10 mouse cellular contexts compared by ENCODE assay signal in genomic region chr2:32722046-32722445, GRCm38 (mm10). TPM values are rescaled to one million over a fixed set of nuclear protein-coding genes. Genes with fewer than 3 reads are reported as not detected.
DNase-seq lines count a peak whose midpoint lies in the region; ATAC-seq lines count a peak whose summit lies in the region.
"Had no signal": no experiment of that assay in that cellular context is flagged by ENCODE, and none has a peak within 500 bp of the region (broad histone marks: within the 10 kb centered on the region; RNA-seq: fewer than 3 reads in every experiment).

No protein-coding gene starts in this region.

- peak overlapping the region; percentile 19; the same call in 1 of the 2 replicates for H3K4me3 ChIP-seq in kidney, embryonic 16.5 days (ENCODE audit: low read length)
- H3K4me3 ChIP-seq: midbrain, embryonic 12.5 days had no signal

- no peak overlapping the region for H3K27ac ChIP-seq in kidney, embryonic 16.5 days (ENCODE audit: low read length)
- H3K27ac ChIP-seq: midbrain, embryonic 12.5 days had no signal

- no peak for DNase-seq in kidney, postnatal 4 days
- DNase-seq in T-cell, adult 2 months (ENCODE audit: low spot score) = peak; percentile 37
- DNase-seq in frontal cortex, postnatal 36 days (ENCODE audit: low spot score in 2 of 2) = no peak
- DNase-seq in frontal cortex, adult 2 months (ENCODE audit: extremely low spot score in 1 of 2, low spot score in 1 of 2) = no peak
- DNase-seq: kidney, postnatal 25 days had no signal

- no peaks in the 10 kb centered on the region for H3K36me3 ChIP-seq in kidney, embryonic 16.5 days (ENCODE audit: insufficient read depth, low read length)
- H3K36me3 ChIP-seq: midbrain, embryonic 12.5 days had no signal

- H3K27me3 ChIP-seq in kidney, embryonic 16.5 days (ENCODE audit: insufficient read depth, low read length) = no peaks in the 10 kb centered on the region

- peak overlapping the region; percentile 42 for H3K4me2 ChIP-seq in kidney, embryonic 16.5 days (replicated peaks; ENCODE audit: low read depth, low read length)
- H3K4me2 ChIP-seq: midbrain, embryonic 12.5 days had no signal

- H3K4me1 ChIP-seq in kidney, embryonic 16.5 days (ENCODE audit: insufficient read depth, low read length) = peaks cover 20% of the 10 kb centered on the region

- WGBS in kidney, embryonic 16.5 days = 36% methylated on average over 6 of the region's 6 CpGs

- 0 out of 2 replicates have a peak, but pooled peaks cover under 1% of the 10 kb centered on the region for H3K9me3 ChIP-seq in kidney, embryonic 16.5 days (ENCODE audit: low read length)
- H3K9me3 ChIP-seq: midbrain, embryonic 12.5 days had no signal

- ATAC-seq in kidney, embryonic 16.5 days (ENCODE audit: low FRiP score, low TSS enrichment) = no peak
- peak; percentile 32 for ATAC-seq in granulocyte monocyte progenitor cell, adult 5-6 weeks (replicated peaks; ENCODE audit: poor library complexity, severe bottlenecking)
- ATAC-seq in monocyte, adult 5-6 weeks (replicated peaks; ENCODE audit: insufficient number of reproducible peaks, low FRiP score, low TSS enrichment, poor library complexity, severe bottlenecking) = peak; percentile 66
- ATAC-seq in erythroid progenitor cell, adult 5-6 weeks (replicated peaks; ENCODE audit: low FRiP score, poor library complexity, severe bottlenecking) = no peak

- H3K9ac ChIP-seq in kidney, embryonic 16.5 days (replicated peaks; ENCODE audit: low read length) = peak overlapping the region; percentile 8; the same call in 1 of the 2 replicates
- H3K9ac ChIP-seq: midbrain, embryonic 12.5 days had no signal

RNA-seq across cellular contexts. Expression of gene Sh2d3c, which starts 1.2 kb away (rescaled TPM):
- 41.5 and 44.2 TPM in 2 replicates for polyA plus RNA-seq in kidney, embryonic 16.5 days (2015; fragmentation: Nextera tagmentation; extraction: Ambion mirVana)
- total RNA-seq in granulocyte monocyte progenitor cell, adult 5-6 weeks (2014; fragmentation: Nextera tagmentation) = 14.3 and 17.6 TPM in 2 replicates
- 11.2 and 12.7 TPM in 2 replicates for total RNA-seq in granulocyte monocyte progenitor cell, adult 5-6 weeks (2017)
- 37.3 to 83.5 TPM (median 42.5 TPM) in 3 replicates for total RNA-seq in monocyte, adult 5-6 weeks (2017)
- 8.6 and 10.5 TPM in 2 replicates for total RNA-seq in erythroid progenitor cell, adult 5-6 weeks (2015; ENCODE audit: low replicate concordance)
- 1.5 and 3.3 TPM in 2 replicates for total RNA-seq in erythroid progenitor cell, adult 5-6 weeks (2017; ENCODE audit: low replicate concordance)
- polyA plus RNA-seq in frontal cortex, adult 2 months (2012; rRNA removed) = 28.1 and 28.6 TPM in 2 replicates

RNA-seq across cellular contexts. Expression of gene Cdk9, which starts 9.2 kb away (rescaled TPM):
- polyA plus RNA-seq in kidney, embryonic 16.5 days (2015; fragmentation: Nextera tagmentation; extraction: Ambion mirVana) = 113 and 115 TPM in 2 replicates
- 89.5 and 102 TPM in 2 replicates for total RNA-seq in granulocyte monocyte progenitor cell, adult 5-6 weeks (2014; fragmentation: Nextera tagmentation)
- 44.8 and 54.3 TPM in 2 replicates for total RNA-seq in granulocyte monocyte progenitor cell, adult 5-6 weeks (2017)
- 83.0 to 107 TPM (median 86.5 TPM) in 3 replicates for total RNA-seq in monocyte, adult 5-6 weeks (2017)
- 17.2 and 33.9 TPM in 2 replicates for total RNA-seq in erythroid progenitor cell, adult 5-6 weeks (2015; ENCODE audit: low replicate concordance)
- total RNA-seq in erythroid progenitor cell, adult 5-6 weeks (2017; ENCODE audit: low replicate concordance) = 26.2 and 29.3 TPM in 2 replicates
- 250 and 268 TPM in 2 replicates for polyA plus RNA-seq in frontal cortex, adult 2 months (2012; rRNA removed)

RNA-seq across cellular contexts. Expression of gene Fpgs, which starts 18.1 kb away (rescaled TPM):
- 42.3 and 45.1 TPM in 2 replicates for polyA plus RNA-seq in kidney, embryonic 16.5 days (2015; fragmentation: Nextera tagmentation; extraction: Ambion mirVana)
- 24.2 and 34.0 TPM in 2 replicates for total RNA-seq in granulocyte monocyte progenitor cell, adult 5-6 weeks (2014; fragmentation: Nextera tagmentation)
- 19.0 and 20.7 TPM in 2 replicates for total RNA-seq in granulocyte monocyte progenitor cell, adult 5-6 weeks (2017)
- 6.4 to 12.8 TPM (median 8.0 TPM) in 3 replicates for total RNA-seq in monocyte, adult 5-6 weeks (2017)
- not detected in 2 replicates for total RNA-seq in erythroid progenitor cell, adult 5-6 weeks (2015; ENCODE audit: low replicate concordance)
- 1.5 and 3.7 TPM in 2 replicates for total RNA-seq in erythroid progenitor cell, adult 5-6 weeks (2017; ENCODE audit: low replicate concordance)
- 16.8 and 24.8 TPM in 2 replicates for polyA plus RNA-seq in frontal cortex, adult 2 months (2012; rRNA removed)

RNA-seq across cellular contexts. Expression of gene 6330409D20Rik, which starts 18.8 kb away (rescaled TPM):
- 0.16 TPM in 1 of 2 replicates, not detected in the other for polyA plus RNA-seq in kidney, embryonic 16.5 days (2015; fragmentation: Nextera tagmentation; extraction: Ambion mirVana)
- total RNA-seq in granulocyte monocyte progenitor cell, adult 5-6 weeks (2014; fragmentation: Nextera tagmentation) = not detected in 2 replicates
- total RNA-seq in granulocyte monocyte progenitor cell, adult 5-6 weeks (2017) = not detected in 2 replicates
- not detected in 3 replicates for total RNA-seq in monocyte, adult 5-6 weeks (2017)
- not detected in 2 replicates for total RNA-seq in erythroid progenitor cell, adult 5-6 weeks (2015; ENCODE audit: low replicate concordance)
- total RNA-seq in erythroid progenitor cell, adult 5-6 weeks (2017; ENCODE audit: low replicate concordance) = not detected in 2 replicates
- polyA plus RNA-seq in frontal cortex, adult 2 months (2012; rRNA removed) = 3.2 and 3.5 TPM in 2 replicates

RNA-seq across cellular contexts. Expression of gene Tor2a, which starts 35.0 kb away (rescaled TPM):
- 79.3 and 82.9 TPM in 2 replicates for polyA plus RNA-seq in kidney, embryonic 16.5 days (2015; fragmentation: Nextera tagmentation; extraction: Ambion mirVana)
- 15.4 and 33.4 TPM in 2 replicates for total RNA-seq in granulocyte monocyte progenitor cell, adult 5-6 weeks (2014; fragmentation: Nextera tagmentation)
- 19.0 and 28.7 TPM in 2 replicates for total RNA-seq in granulocyte monocyte progenitor cell, adult 5-6 weeks (2017)
- 17.5 to 24.6 TPM (median 19.5 TPM) in 3 replicates for total RNA-seq in monocyte, adult 5-6 weeks (2017)
- 2.9 and 4.2 TPM in 2 replicates for total RNA-seq in erythroid progenitor cell, adult 5-6 weeks (2015; ENCODE audit: low replicate concordance)
- 0.91 and 4.5 TPM in 2 replicates for total RNA-seq in erythroid progenitor cell, adult 5-6 weeks (2017; ENCODE audit: low replicate concordance)
- 60.0 and 69.0 TPM in 2 replicates for polyA plus RNA-seq in frontal cortex, adult 2 months (2012; rRNA removed)

Comparison
In these comparisons a context has a peak if more than half of its experiments do, and no peak if none do; other contexts are left out.
1. ATAC-seq: peak in granulocyte monocyte progenitor cell, adult 5-6 weeks (single experiment) and monocyte, adult 5-6 weeks (single experiment); none in kidney, embryonic 16.5 days (single experiment) and erythroid progenitor cell, adult 5-6 weeks (single experiment).